Mouse (Mus musculus) stomach, embryonic 15.5 days (tissue): ENCODE data around the gene Atp2a1. TPM values are rescaled to one million over a fixed set of nuclear protein-coding genes. Genes with fewer than 3 reads are reported as not detected.
A peak's percentile ranks its signal among the peaks of the same experiment; 100 is the strongest.

ENCODE experiments used
- ATAC-seq: fragments of 200-750 bp; cut with Nextera tagmentation; 2 replicates; pipeline ENCODE4 v1.8.0; 2017; ENCODE audit warnings: low read depth, moderate number of reproducible peaks, moderate TSS enrichment; ENCODE audit not compliant: insufficient read depth, low FRiP score
- H3K27ac ChIP-seq: fragments of 300-500 bp; sonication (generic); 2 replicates; pipeline ENCODE4 v1.5.1; 2015; ENCODE audit warnings: mild to moderate bottlenecking, inconsistent platforms
- H3K27me3 ChIP-seq: fragments of 300-500 bp; sonication (generic); replicated peaks from 2 replicates; pipeline ENCODE4 v1.6.1; 2015; ENCODE audit warnings: inconsistent platforms
- H3K36me3 ChIP-seq: fragments of 300-500 bp; sonication (generic); 2 replicates; pipeline ENCODE4 v1.6.1; 2015; ENCODE audit warnings: inconsistent platforms
- H3K4me1 ChIP-seq: fragments of 300-500 bp; sonication (generic); 2 replicates; pipeline ENCODE4 v1.6.1; 2015; ENCODE audit warnings: inconsistent platforms
- H3K4me2 ChIP-seq: fragments of 300-500 bp; sonication (generic); 2 replicates; pipeline ENCODE4 v1.6.1; 2015; ENCODE audit warnings: mild to moderate bottlenecking, inconsistent platforms
- H3K4me3 ChIP-seq: fragments of 300-500 bp; sonication (generic); replicated peaks from 2 replicates; pipeline ENCODE4 v1.5.1; 2015; ENCODE audit warnings: inconsistent platforms
- H3K9ac ChIP-seq: fragments of 300-500 bp; sonication (generic); 2 replicates; pipeline ENCODE4 v1.6.1; 2015; ENCODE audit warnings: inconsistent platforms
- H3K9me3 ChIP-seq: fragments of 300-500 bp; sonication (generic); 2 replicates; pipeline ENCODE4 v1.6.1; 2016; ENCODE audit warnings: inconsistent platforms
- WGBS: fragments of 180-500 bp; shearing (Covaris S2); methylation state at CpG from one replicate; pipeline ENCODE4 v1.1.7; 2015; 5-methylcytosine and 5-hydroxymethylcytosine counted together
- polyA plus RNA-seq: library from polyadenylated mRNA; unstranded; fragments of >200 nt; fragmentation: Nextera tagmentation; extraction: Ambion mirVana; gene quantifications from 2 replicates; pipeline ENCODE4 v1.2.1, GENCODE M21; 2015

Gene Atp2a1
- polyA plus RNA-seq, 1 experiment from 2014 or later: 1.7 TPM

GRCm38 (mm10) chr7:126471853-126472252 lies 8.9 kb upstream of the Atp2a1 start:
- Histone ChIP-seq H3K9me3 (no peaks in the 10 kb centered on the region), H3K9ac (no peak overlapping the region), H3K4me3 (no peak overlapping the region), H3K4me1 (peaks cover 19% of the 10 kb centered on the region), H3K27ac (no peak overlapping the region), H3K27me3 (no peaks in the 10 kb centered on the region), H3K4me2 (no peak overlapping the region), H3K36me3 (peaks cover 49% of the 10 kb centered on the region)
- 83% methylated on average over 4 of the region's 4 CpGs for WGBS
- ATAC-seq: no peak

DNA sequence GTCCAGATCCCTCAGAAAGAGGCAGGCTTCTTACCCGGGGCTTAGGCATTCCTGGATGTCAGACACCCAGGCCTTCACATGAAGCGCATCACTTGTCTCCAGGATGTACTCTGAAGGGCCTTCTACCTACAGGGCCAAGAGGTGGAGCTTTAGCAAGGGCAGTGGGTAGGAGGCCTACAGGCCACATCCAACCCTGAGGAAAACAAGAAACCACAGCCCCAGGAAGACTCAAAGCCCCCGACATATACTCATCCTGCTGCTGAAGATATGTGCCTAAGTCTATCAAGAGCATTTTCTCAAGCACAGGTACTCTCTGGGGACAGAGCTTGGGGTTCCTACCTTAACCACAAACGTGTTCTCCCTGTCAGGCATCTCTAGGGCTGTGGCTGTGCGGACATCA lies 8.5 kb upstream of the Atp2a1 start:
- Histone ChIP-seq H3K36me3 (peaks cover 49% of the 10 kb centered on the region), H3K27me3 (no peaks in the 10 kb centered on the region), H3K9me3 (no peaks in the 10 kb centered on the region), H3K9ac (no peak overlapping the region), H3K27ac (no peak overlapping the region), H3K4me1 (peaks cover 19% of the 10 kb centered on the region), H3K4me2 (no peak overlapping the region), H3K4me3 (no peak overlapping the region)
- ATAC-seq: no peak
- WGBS: 84% methylated on average over 5 of the region's 5 CpGs

- peaks cover 49% of the 10 kb centered on the region for H3K36me3 ChIP-seq
- H3K4me1 ChIP-seq: peaks cover 18% of the 10 kb centered on the region
- no peak for ATAC-seq
- H3K27ac ChIP-seq: no peak overlapping the region
- no peak overlapping the region for H3K4me3 ChIP-seq
- no peaks in the 10 kb centered on the region for H3K27me3 ChIP-seq
- H3K4me2 ChIP-seq: no peak overlapping the region
- H3K9ac ChIP-seq: no peak overlapping the region
- 70% methylated on average over 6 of the region's 6 CpGs for WGBS
- H3K9me3 ChIP-seq: no peaks in the 10 kb centered on the region
Observed at GRCm38 (mm10) chr7:126470077-126470476, 7.2 kb upstream of the Atp2a1 start.

GRCm38 (mm10) chr7:126467834-126468627 lies 5.1 kb upstream of the Atp2a1 start:
- Histone ChIP-seq H3K4me2 (no peak overlapping the region), H3K36me3 (peaks cover 49% of the 10 kb centered on the region), H3K27ac (no peak overlapping the region), H3K4me1 (peaks cover 14% of the 10 kb centered on the region), H3K4me3 (no peak overlapping the region), H3K27me3 (no peaks in the 10 kb centered on the region), H3K9me3 (no peaks in the 10 kb centered on the region), H3K9ac (no peak overlapping the region)
- WGBS: 87% methylated on average over 18 of the region's 18 CpGs
- no peak for ATAC-seq

GRCm38 (mm10) chr7:126467271-126467670 lies 4.4 kb upstream of the Atp2a1 start:
- Histone ChIP-seq H3K36me3 (peaks cover 46% of the 10 kb centered on the region), H3K9me3 (no peaks in the 10 kb centered on the region), H3K27ac (no peak overlapping the region), H3K4me3 (no peak overlapping the region), H3K27me3 (no peaks in the 10 kb centered on the region), H3K4me2 (no peak overlapping the region), H3K9ac (no peak overlapping the region), H3K4me1 (peaks cover 14% of the 10 kb centered on the region)
- ATAC-seq: no peak
- WGBS: 73% methylated on average over 5 of the region's 5 CpGs

GRCm38 (mm10) chr7:126466707-126467106 lies 3.8 kb upstream of the Atp2a1 start:
- Histone ChIP-seq H3K36me3 (peaks cover 40% of the 10 kb centered on the region), H3K4me2 (no peak overlapping the region), H3K4me3 (no peak overlapping the region), H3K27me3 (no peaks in the 10 kb centered on the region), H3K9me3 (no peaks in the 10 kb centered on the region), H3K4me1 (peaks cover 14% of the 10 kb centered on the region), H3K27ac (no peak overlapping the region), H3K9ac (no peak overlapping the region)
- ATAC-seq: no peak
- 86% methylated on average over 5 of the region's 5 CpGs for WGBS

- Histone ChIP-seq H3K36me3 (peaks cover 34% of the 10 kb centered on the region), H3K4me2 (no peak overlapping the region), H3K4me3 (no peak overlapping the region), H3K27ac (no peak overlapping the region), H3K9ac (no peak overlapping the region), H3K9me3 (no peaks in the 10 kb centered on the region), H3K27me3 (no peaks in the 10 kb centered on the region), H3K4me1 (peaks cover 14% of the 10 kb centered on the region)
- ATAC-seq: no peak
- WGBS: 52% methylated on average over 9 of the region's 9 CpGs
Observed at GRCm38 (mm10) chr7:126466116-126466515, 3.2 kb upstream of the Atp2a1 start.

DNA sequence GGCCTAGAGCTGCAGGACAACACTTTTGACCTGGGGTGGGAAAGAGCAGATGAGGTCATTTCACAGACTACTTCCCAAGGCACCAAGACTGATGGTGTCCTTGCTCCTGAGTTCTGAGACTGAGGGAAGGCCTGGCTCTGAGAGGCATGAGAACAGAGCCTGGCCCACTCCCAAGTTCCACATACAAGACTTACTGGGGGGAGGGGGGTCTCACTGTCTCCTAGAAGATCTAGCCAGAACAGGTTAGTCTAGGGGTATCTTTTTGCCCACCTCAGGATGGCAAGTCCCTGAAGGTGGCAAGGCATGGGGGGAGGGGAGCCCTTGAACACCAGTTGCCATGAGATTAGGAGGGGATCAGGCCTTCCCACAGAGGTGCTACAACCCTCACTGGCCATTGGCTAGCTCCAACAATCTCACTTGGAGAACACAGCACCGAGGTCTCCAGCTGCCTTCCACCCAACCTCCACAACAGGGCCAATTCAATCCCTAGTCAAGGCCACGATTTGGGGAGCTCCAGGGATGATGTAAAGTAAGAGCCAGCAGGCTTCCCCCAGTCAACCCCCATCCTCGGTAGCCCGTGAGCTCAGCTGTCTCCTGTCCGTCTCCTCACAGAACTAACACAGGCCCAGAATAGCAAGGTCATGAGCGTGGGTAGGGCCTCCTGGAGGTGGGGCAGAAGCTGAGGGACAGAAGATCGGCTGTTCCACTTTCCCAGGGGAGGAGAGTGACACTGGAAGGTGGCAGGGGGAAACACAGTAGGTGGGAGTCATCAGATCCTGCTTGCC lies 2.5 kb upstream of the Atp2a1 start:
- whole genome bisulfite sequencing: 22% methylated on average over 7 of the region's 7 CpGs
- Histone ChIP-seq H3K9ac (no peak overlapping the region), H3K27ac (peak overlapping the region; percentile 16; the same call in 1 of the 2 replicates), H3K9me3 (no peaks in the 10 kb centered on the region), H3K27me3 (no peaks in the 10 kb centered on the region), H3K4me1 (peaks cover 14% of the 10 kb centered on the region), H3K4me3 (no peak overlapping the region), H3K36me3 (peaks cover 29% of the 10 kb centered on the region), H3K4me2 (no peak overlapping the region)
- no peak for ATAC-seq

GRCm38 (mm10) chr7:126464836-126465235 lies 1.9 kb upstream of the Atp2a1 start:
- WGBS: 37% methylated on average over 5 of the region's 5 CpGs
- no peak for ATAC-seq
- no peak overlapping the region for H3K4me2 ChIP-seq
- H3K27me3 ChIP-seq: no peaks in the 10 kb centered on the region
- H3K9me3 ChIP-seq: no peaks in the 10 kb centered on the region
- H3K27ac ChIP-seq: peak overlapping the region; percentile 16; the same call in 1 of the 2 replicates
- H3K9ac ChIP-seq: no peak overlapping the region
- H3K4me3 ChIP-seq: no peak overlapping the region
- peaks cover 25% of the 10 kb centered on the region for H3K36me3 ChIP-seq
- H3K4me1 ChIP-seq: peaks cover 14% of the 10 kb centered on the region

DNA sequence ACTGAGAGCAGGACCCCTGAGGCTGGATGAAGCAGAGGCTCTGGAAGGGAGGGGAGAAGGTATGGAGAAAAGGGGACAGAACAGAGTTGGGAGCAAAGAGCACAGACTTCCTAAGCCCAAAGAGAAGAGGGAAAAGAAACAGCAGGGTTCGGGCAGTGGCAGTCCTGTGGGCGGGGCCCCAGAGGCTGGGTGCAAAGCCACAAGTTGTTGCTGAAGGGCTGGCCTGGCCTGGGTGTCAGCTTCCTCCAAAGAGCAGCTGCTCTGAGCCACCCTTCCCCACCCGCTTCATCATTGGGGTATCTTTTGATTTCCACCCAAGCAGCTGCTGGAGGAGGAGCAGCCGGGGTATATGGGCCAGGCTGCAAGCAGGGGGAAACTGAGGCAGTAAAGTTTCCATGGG lies 1.2 kb upstream of the Atp2a1 start:
- Histone ChIP-seq H3K9me3 (no peaks in the 10 kb centered on the region), H3K9ac (no peak overlapping the region), H3K4me2 (no peak overlapping the region), H3K27me3 (no peaks in the 10 kb centered on the region), H3K4me3 (no peak overlapping the region), H3K4me1 (peaks cover 14% of the 10 kb centered on the region), H3K36me3 (peaks cover 19% of the 10 kb centered on the region), H3K27ac (no peak overlapping the region)
- no peak for ATAC-seq
- 63% methylated on average over 4 of the region's 4 CpGs for WGBS

GRCm38 (mm10) chr7:126463547-126463946 lies 639 bp upstream of the Atp2a1 start:
- Histone ChIP-seq H3K36me3 (peaks cover 13% of the 10 kb centered on the region), H3K27ac (no peak overlapping the region), H3K4me2 (no peak overlapping the region), H3K9me3 (no peaks in the 10 kb centered on the region), H3K27me3 (no peaks in the 10 kb centered on the region), H3K9ac (no peak overlapping the region), H3K4me3 (no peak overlapping the region), H3K4me1 (peaks cover 14% of the 10 kb centered on the region)
- 58% methylated on average over 4 of the region's 4 CpGs for WGBS
- no peak for ATAC-seq

GRCm38 (mm10) chr7:126461626-126462025 lies 1.3 kb downstream of the Atp2a1 start:
- 67% methylated on average over 3 of the region's 3 CpGs for WGBS
- Histone ChIP-seq H3K4me2 (no peak overlapping the region), H3K9ac (no peak overlapping the region), H3K4me1 (peaks cover 14% of the 10 kb centered on the region), H3K4me3 (no peak overlapping the region), H3K9me3 (no peaks in the 10 kb centered on the region), H3K36me3 (no peaks in the 10 kb centered on the region), H3K27me3 (no peaks in the 10 kb centered on the region), H3K27ac (no peak overlapping the region)
- no peak for ATAC-seq
